Mouse (Mus musculus) kidney, adult 2 months (tissue): Measurements from ENCODE around the gene Pgm5. TPM values are rescaled to one million over a fixed set of nuclear protein-coding genes. Genes with fewer than 3 reads are reported as not detected.

Source experiments
- DNase-seq: peaks from one replicate; pipeline ENCODE4 v3.0.0; 2021
- H3K27ac ChIP-seq: fragments of 200-500 bp; 2 replicates; pipeline ENCODE4 v1.5.1; 2012; ENCODE audit warnings: low read depth, low read length, control low read depth, inconsistent platforms; ENCODE audit not compliant: insufficient read depth
- H3K27me3 ChIP-seq: fragments of 200-500 bp; replicated peaks from 2 replicates; pipeline ENCODE4 v1.6.1; 2012; ENCODE audit warnings: mild to moderate bottlenecking, moderate library complexity, low read length, inconsistent platforms; ENCODE audit not compliant: control insufficient read depth, insufficient read depth
- H3K36me3 ChIP-seq: fragments of 200-500 bp; 2 replicates; pipeline ENCODE4 v1.6.1; 2012; ENCODE audit warnings: mild to moderate bottlenecking, moderate library complexity, low read length, inconsistent platforms; ENCODE audit not compliant: control insufficient read depth, insufficient read depth
- H3K4me1 ChIP-seq: fragments of 200-500 bp; 2 replicates; pipeline ENCODE4 v1.6.1; 2011; ENCODE audit warnings: low read length; ENCODE audit not compliant: control insufficient read depth, insufficient read depth
- H3K4me3 ChIP-seq: fragments of 200-500 bp; 2 replicates; pipeline ENCODE4 v1.5.1; 2011; ENCODE audit warnings: mild to moderate bottlenecking, low read depth, low read length, control low read depth; ENCODE audit not compliant: insufficient read depth
- CTCF ChIP-seq: fragments of 200-500 bp; conservative IDR thresholded peaks from 2 replicates; pipeline ENCODE4 v1.5.1; 2011; ENCODE audit warnings: low read depth, mild to moderate bottlenecking, control low read depth, low read length, moderate library complexity, mixed read lengths; ENCODE audit not compliant: insufficient read depth, insufficient read length
- POLR2A ChIP-seq: fragments of 200-500 bp; IDR thresholded peaks from one replicate; pipeline ENCODE4 v1.6.1; 2011; ENCODE audit warnings: low read depth, low read length, control low read depth
- WGBS: fragments of 180-500 bp; shearing (Covaris S2); methylation state at CpG from one replicate; pipeline ENCODE4 v1.1.7; 2018; 5-methylcytosine and 5-hydroxymethylcytosine counted together
- polyA plus RNA-seq: library from polyadenylated mRNA; depleted of rRNA; stranded (reverse); fragments of >200 nt; gene quantifications from 2 replicates; pipeline ENCODE4 v1.2.3, GENCODE M21; 2012

Pgm5 gene
- polyA plus RNA-seq, 1 experiment: 10.7 TPM

- no peak overlapping the region for H3K27ac ChIP-seq
- TF ChIP-seq POLR2A: no peak
- no peak for TF ChIP-seq CTCF
- H3K4me3 ChIP-seq: no peak overlapping the region
- WGBS: 82% methylated on average over 4 of the region's 4 CpGs
- DNase-seq: no peak
- no peaks in the 10 kb centered on the region for H3K36me3 ChIP-seq
- H3K4me1 ChIP-seq: no peaks in the 10 kb centered on the region
- H3K27me3 ChIP-seq: no peaks in the 10 kb centered on the region
These were observed 115.3 kb downstream of the Pgm5 start for GRCm38 (mm10) chr19:24746266-24746875.

GRCm38 (mm10) chr19:24742606-24743005, 119.0 kb downstream of the Pgm5 start:
- no peak for TF ChIP-seq CTCF
- TF ChIP-seq POLR2A: no peak
- Histone ChIP-seq H3K4me1 (no peaks in the 10 kb centered on the region), H3K36me3 (no peaks in the 10 kb centered on the region), H3K27me3 (no peaks in the 10 kb centered on the region), H3K4me3 (no peak overlapping the region), H3K27ac (no peak overlapping the region)
- 80% methylated on average over 6 of the region's 6 CpGs for WGBS
- DNase-seq: no peak

GRCm38 (mm10) chr19:24738786-24739185, 122.9 kb downstream of the Pgm5 start:
- no peaks in the 10 kb centered on the region for H3K36me3 ChIP-seq
- no peak for DNase-seq
- peaks cover 3% of the 10 kb centered on the region; the same call in 1 of the 2 replicates for H3K4me1 ChIP-seq
- H3K27me3 ChIP-seq: no peaks in the 10 kb centered on the region
- TF ChIP-seq CTCF (no peak), POLR2A (no peak)
- no peak overlapping the region for H3K27ac ChIP-seq
- no peak overlapping the region for H3K4me3 ChIP-seq
- WGBS: 95% methylated on average over 3 of the region's 3 CpGs

GRCm38 (mm10) chr19:24738026-24738425, 123.6 kb downstream of the Pgm5 start:
- no peak for TF ChIP-seq POLR2A
- no peak for TF ChIP-seq CTCF
- Histone ChIP-seq H3K27ac (no peak overlapping the region), H3K4me1 (peaks cover 3% of the 10 kb centered on the region; the same call in 1 of the 2 replicates), H3K36me3 (no peaks in the 10 kb centered on the region), H3K4me3 (no peak overlapping the region), H3K27me3 (no peaks in the 10 kb centered on the region)
- 96% methylated on average over 5 of the region's 5 CpGs for WGBS
- no peak for DNase-seq

- no peak overlapping the region for H3K4me3 ChIP-seq
- H3K36me3 ChIP-seq: no peaks in the 10 kb centered on the region
- WGBS: 38% methylated on average over 6 of the region's 6 CpGs
- no peaks in the 10 kb centered on the region for H3K27me3 ChIP-seq
- no peak for TF ChIP-seq CTCF
- no peak for TF ChIP-seq POLR2A
- peak overlapping the region; percentile 67; the same call in 1 of the 2 replicates for H3K27ac ChIP-seq
- peak; percentile 49 for DNase-seq
- H3K4me1 ChIP-seq: peaks cover 3% of the 10 kb centered on the region; the same call in 1 of the 2 replicates
These were observed 126.0 kb downstream of the Pgm5 start for GRCm38 (mm10) chr19:24735484-24736128.

DNA sequence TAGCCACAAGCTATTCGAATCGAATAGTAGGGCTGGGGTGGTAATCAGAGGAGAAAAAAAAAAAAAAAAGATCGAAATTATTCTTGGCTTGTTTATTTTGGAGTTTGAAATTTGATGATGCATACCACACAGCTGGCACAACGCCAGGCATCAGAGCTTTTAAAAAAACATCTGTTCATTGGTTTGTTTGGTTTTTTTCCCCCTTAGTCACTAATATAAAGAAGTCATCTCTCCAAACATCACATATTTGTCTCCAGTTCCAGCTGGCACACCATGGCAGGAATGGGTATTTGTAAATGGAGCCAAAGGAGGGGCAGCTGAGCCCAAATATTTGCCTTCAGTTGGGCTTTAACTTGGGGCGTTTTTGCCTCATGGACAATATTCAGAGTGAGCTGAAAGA, 131.0 kb downstream of the Pgm5 start:
- Histone ChIP-seq H3K27me3 (no peaks in the 10 kb centered on the region), H3K4me3 (no peak overlapping the region), H3K4me1 (peaks cover 6% of the 10 kb centered on the region; the same call in 1 of the 2 replicates), H3K36me3 (no peaks in the 10 kb centered on the region), H3K27ac (no peak overlapping the region)
- 25% methylated on average over 5 of the region's 5 CpGs for WGBS
- peak; percentile 21 for DNase-seq
- TF ChIP-seq CTCF (no peak), POLR2A (no peak)

DNA sequence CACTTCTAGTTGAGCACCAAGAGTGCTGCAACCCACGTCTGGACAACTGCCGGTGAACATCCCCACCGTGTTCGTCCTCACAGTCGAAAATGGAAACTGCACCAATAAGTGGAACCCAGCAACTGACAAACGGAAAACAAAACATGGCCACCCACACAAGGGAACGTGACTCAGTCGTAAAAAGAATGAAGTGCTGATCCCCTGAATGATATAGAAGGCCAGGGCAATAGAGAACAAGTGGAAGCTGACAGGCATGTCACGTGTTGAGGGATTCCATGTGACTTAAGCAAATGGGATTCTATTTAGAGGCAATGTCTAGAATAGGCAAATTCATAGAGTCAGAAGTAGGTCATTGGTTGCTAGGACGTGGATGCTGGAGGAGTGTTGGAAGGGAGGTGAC, 137.3 kb downstream of the Pgm5 start:
- TF ChIP-seq POLR2A (no peak), CTCF (no peak)
- DNase-seq: no peak
- WGBS: 80% methylated on average over 10 of the region's 10 CpGs

DNA sequence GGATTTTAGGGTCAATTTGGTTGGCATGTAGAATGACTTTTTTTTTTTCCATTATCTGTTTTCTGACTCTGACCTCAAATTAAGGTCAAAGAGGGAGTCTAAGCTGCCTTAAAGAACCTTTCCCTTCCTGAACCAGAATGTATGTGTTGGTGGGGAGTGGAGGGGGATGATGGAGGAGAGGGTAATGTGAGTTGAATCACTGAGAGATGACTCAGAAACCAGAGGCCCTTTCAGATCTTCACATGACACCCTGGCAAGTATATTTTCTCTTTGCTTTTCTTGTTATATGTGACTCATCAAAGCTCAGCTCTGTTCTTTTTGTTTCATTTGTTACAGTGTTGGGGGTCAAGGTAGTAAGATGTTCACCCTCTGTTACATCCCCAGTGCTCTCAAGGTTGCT, 141.2 kb downstream of the Pgm5 start:
- no peak for TF ChIP-seq CTCF
- no peak for TF ChIP-seq POLR2A
- H3K27ac ChIP-seq: no peak overlapping the region
- DNase-seq: no peak
- no peaks in the 10 kb centered on the region for H3K4me1 ChIP-seq
- H3K36me3 ChIP-seq: no peaks in the 10 kb centered on the region
- H3K4me3 ChIP-seq: no peak overlapping the region
- H3K27me3 ChIP-seq: no peaks in the 10 kb centered on the region; the same call in 1 of the 2 replicates

More for the DNA sequence above, 137.3 kb downstream of the Pgm5 start:
- Histone ChIP-seq H3K4me1 (no peaks in the 10 kb centered on the region), H3K4me3 (no peak overlapping the region), H3K27ac (no peak overlapping the region), H3K36me3 (no peaks in the 10 kb centered on the region), H3K27me3 (no peaks in the 10 kb centered on the region)
